Mouse (Mus musculus): ENCODE data around the gene Amph. TPM values are rescaled to one million over a fixed set of nuclear protein-coding genes. Genes with fewer than 3 reads are reported as not detected.

Gene Amph
- polyA plus RNA-seq (2015; fragmentation: Nextera tagmentation; extraction: Ambion mirVana): 3.2 and 3.9 TPM in 2 replicates

DNA sequence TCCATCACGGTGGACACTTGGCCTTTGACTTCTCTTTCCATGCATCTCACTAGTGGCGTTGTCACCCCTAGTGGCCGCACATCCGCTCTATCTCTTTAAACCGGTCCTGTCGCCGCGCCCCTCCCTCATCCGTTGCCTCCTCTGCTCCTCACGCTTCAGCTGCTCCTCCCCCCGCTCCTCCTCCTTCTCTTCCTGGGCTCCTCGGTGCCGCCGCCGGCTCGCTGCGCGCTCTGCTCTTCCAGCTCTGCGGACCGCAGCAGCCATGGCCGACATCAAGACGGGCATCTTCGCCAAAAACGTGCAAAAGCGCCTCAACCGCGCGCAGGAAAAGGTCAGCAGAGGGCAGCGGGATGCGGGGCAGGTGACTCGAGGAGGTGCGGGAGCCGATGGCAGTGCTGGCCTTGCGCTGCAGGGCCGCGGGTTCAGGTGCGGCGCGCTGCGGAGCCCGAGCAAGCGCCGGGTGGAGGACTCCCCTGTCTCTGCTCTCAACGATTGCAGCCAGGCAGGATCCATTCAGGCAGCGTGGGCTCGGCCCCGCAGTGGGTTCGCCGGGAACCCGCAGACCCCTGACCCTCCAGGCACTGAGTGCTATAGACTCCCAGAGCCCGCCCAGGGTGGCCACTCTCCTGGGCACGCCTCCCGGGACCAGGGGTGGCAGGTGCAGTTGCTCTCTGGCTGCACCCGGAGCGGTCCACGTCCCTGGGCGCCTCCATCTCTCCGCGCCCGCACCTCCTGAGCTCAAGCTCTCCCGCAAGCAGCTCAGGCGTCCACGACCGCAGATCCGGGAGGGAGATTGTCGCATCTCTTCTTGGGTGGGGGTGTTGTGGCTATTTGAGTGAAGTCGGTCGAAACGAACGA lies at the start of gene Amph:
Amph (plus strand) TSS at position 35 of the 858 bp plus-strand sequence.

Other genes starting within 250 kb of the Amph start
- 47.4 and 64.2 TPM in 2 replicates for gene Vps41, start 230.9 kb upstream of the Amph start, polyA plus RNA-seq (2015; fragmentation: Nextera tagmentation; extraction: Ambion mirVana)

Data from adrenal gland, postnatal 0 days (tissue).